Mouse (Mus musculus): ENCODE measurements around the gene Atpaf1.

Gene Atpaf1

DNA sequence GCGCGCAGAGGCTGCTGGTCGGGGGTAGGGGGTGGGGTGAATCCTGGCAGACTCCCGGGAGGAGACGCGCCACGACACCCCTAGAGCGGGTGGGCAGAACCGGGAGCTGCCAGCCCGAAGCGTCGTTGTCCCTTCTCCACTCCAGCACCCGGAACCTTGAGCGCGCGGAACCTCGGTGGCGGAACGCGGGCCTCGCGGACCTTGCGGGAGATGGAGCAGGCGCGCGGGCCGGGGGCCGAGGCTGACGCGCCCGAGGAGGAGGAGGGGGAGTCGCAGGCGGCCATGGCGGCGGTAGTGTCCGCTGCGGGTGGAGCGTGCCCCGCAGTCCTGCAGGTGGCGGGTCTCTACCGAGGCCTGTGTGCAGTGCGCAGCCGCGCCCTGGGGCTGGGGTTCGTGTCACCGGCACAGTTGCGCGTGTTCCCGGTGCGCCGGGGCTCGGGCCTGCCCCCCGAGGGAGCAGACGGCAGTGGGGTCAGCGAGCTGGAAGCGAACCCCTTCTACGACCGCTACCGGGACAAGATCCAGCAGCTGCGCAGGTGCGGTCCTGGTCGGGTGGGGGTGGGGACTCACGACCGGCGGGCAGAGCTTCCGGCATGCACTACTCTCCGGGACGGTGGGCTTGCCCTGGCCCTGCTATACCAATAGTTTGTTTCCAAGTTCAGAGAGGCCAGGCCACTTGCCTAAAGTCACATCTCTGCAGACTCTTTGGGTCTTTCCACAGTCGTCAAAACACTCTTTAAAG, at the start of gene Atpaf1:
Atpaf1 (plus strand) TSS at position 44 of the 742 bp plus-strand sequence.
- peak; percentile 71 for DNase-seq

DNA sequence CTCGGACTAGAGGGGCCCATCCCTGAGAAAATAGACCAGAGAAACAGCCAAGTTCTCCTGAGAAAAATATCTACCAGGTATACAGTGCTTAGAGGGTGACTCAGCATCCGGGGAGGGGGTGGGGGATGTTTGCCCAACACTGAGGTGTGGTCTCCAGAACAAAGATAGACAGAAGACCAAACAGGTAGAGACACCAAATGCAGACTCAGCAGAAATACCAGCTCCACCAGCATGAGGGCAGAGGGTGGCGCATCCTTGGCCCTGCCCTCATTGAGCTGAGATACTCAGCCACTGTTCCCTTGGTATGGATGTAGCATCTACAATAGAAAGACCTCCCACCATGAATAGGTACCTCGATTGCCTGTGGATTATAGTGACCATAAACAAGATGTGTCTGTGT, 49.7 kb upstream of the Atpaf1 start:
- no peak for DNase-seq

- DNase-seq: peak; percentile 98
Observed at GRCm38 (mm10) chr4:115737551-115738041, 47.0 kb upstream of the Atpaf1 start, which contains the start of gene Efcab14. TSS of gene Efcab14 (plus strand) at chr4:115737744.

DNA sequence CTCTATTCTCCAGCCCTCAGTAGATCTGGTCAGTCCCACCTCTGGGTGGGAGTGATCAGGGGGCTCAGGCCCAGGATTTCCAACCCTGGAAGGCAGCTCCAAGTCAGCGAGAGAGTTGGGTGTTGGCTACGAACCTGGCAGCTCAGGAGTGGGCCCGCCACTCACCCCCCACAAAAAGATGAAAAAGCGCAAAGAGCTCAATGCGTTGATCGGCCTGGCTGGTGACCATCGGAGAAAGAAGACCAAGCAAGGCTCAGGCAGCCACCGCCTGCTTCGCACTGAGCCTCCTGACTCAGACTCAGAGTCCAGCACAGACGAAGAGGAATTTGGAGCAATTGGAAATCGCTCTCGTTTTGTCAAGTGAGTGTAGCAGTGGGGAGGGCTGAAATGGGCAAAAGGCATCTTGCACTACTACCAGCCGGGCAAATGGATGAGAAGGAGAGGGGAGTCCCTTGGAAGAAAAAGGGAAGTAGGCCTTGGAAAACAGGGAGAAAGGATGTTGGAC, 46.1 kb upstream of the Atpaf1 start:
- DNase-seq: no peak

DNA sequence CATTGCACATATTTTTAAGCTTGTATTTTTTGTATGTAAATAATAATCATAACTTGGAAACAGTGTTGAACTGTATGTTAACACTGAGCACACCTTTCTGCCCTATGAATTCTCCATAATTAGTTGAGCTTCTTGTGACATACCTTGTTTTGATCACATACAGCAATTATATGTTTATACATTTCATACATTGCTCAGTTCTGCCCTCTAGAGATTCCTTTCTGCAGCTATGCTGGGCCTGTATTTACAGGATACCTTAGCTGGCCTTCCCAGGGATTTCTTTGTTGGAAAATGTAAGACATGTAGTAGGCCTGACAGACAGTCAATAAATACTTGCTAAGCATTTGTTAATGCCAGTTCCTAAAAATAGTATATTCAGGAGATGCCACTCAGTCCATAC, 42.0 kb upstream of the Atpaf1 start:
- DNase-seq: no peak

- DNase-seq: no peak
Observed at GRCm38 (mm10) chr4:115743096-115743495, 41.5 kb upstream of the Atpaf1 start.

GRCm38 (mm10) chr4:115748181-115748580, 36.4 kb upstream of the Atpaf1 start:
- DNase-seq: no peak

- DNase-seq: no peak
Observed at GRCm38 (mm10) chr4:115749336-115749735, 35.3 kb upstream of the Atpaf1 start.

DNA sequence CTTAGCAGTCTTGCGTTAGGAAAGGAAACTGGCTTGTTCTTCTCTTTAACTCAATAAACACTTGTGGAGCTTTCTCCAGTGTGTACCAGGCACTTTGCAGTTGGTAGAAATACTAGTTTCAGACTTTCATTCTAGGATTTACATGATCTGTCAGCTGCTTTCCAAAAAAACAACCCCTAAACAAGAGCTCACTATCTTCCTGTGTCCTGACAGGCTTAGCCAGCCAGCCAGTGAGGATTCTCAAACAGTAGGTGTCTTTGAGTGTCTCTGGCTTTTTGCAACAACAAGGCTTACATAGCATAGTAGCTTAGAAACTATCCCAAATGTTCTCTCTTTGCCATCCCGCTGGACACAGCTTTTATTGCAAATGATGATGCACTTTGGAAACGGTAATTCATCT, 30.5 kb upstream of the Atpaf1 start:
- DNase-seq: no peak

GRCm38 (mm10) chr4:115754851-115755250, 29.8 kb upstream of the Atpaf1 start:
- DNase-seq: no peak

DNA sequence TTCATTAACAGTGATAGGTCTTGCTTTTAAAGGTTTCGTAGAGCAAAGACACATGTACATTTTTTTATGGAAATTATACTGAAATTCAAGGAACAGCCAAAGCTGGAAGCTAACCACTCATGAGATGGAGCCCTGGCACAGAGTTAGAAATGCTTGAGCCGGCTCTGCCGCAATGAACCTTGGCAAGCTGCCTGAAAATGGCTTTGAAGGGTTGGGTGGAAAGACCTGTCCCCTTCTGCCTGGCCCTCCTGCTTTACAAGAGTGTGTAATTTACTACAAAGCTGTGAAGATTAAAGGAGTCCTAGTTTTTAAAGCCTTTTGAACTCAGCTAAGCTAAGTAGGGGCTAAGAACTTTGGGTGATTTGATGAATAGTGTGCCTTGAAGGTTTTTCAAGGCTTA, 23.4 kb upstream of the Atpaf1 start:
- peak; percentile 78 for DNase-seq

GRCm38 (mm10) chr4:115764581-115764980, 20.0 kb upstream of the Atpaf1 start:
- DNase-seq: no peak

DNA sequence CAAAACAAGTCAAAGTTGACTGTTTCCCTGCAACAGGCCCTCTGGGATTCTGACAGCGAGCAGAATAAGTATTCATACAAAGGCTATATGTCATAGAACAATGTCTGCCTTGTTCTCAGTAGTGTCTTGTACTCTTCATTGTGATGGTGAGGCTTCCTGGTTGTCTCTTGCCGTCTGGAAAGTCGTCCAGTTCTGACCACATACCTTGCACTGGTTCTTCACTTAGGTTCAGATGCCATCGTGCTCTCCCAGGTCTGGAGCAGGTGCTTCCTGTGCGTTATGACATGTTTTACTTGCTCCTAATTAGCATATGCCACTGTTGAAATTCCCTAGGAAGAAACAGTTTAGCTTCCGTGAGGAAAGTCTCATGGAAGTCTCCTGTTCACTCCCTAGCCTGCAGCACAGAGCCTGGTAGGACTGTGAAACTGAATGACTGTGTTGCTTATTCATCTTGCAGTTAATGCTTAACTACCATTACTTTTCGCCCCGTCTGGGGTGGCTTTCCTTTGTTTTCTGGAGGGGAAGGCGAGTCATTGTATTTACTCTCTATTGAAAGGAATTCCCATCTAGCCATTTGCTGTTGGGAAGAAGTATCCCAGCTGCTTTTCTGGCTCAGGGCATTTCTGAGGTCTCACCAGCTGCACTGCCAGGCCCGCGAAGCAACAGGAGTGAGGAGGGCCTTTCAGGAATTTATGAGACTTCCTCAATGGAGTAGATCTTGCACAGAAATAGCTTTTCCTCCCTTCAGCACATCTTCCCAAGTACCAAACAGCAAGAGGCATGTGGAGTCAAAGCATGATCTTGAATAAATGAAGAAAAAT, 16.8 kb upstream of the Atpaf1 start:
- no peak for DNase-seq

- DNase-seq: no peak
Observed at GRCm38 (mm10) chr4:115775056-115775455, 9.6 kb upstream of the Atpaf1 start.

GRCm38 (mm10) chr4:115777627-115778026, 7.0 kb upstream of the Atpaf1 start:
- no peak for DNase-seq

GRCm38 (mm10) chr4:115780269-115780668, 4.3 kb upstream of the Atpaf1 start:
- DNase-seq: no peak

DNA sequence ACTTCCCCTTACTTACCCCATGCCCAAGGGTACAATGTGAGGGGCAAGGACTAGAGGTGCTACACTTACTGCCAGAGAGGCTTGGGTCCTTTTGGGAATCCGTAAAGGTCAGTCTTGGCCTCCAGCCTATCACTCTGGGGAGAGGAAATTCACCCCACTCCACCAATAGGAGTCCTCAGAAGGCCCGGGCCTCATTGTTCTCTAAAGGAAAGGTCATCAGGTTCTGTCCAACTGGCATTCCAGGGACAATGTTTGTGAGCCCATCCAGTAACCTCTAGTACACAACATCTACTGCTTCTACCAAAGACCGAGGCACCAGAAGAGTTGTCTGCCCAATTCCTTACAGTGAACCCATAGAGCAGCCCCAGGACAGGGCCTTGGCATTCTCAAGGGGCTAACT, 3.7 kb upstream of the Atpaf1 start, which contains the start of gene Tex38:
Tex38 (minus strand) TSS at position 101 of the 400 bp plus-strand sequence.
- no peak for DNase-seq

- DNase-seq: no peak
Observed at GRCm38 (mm10) chr4:115782026-115782805, 2.4 kb upstream of the Atpaf1 start.

GRCm38 (mm10) chr4:115785511-115786034, 961 bp downstream of the Atpaf1 start:
- no peak for DNase-seq

GRCm38 (mm10) chr4:115790864-115791263, 6.3 kb downstream of the Atpaf1 start:
- DNase-seq: no peak

- DNase-seq: no peak
Observed at GRCm38 (mm10) chr4:115795360-115795759, 10.7 kb downstream of the Atpaf1 start.

- DNase-seq: no peak
Observed at GRCm38 (mm10) chr4:115799981-115800380, 15.4 kb downstream of the Atpaf1 start.

- no peak for DNase-seq
Observed at GRCm38 (mm10) chr4:115812326-115812725, 27.7 kb downstream of the Atpaf1 start.

Data from lung, postnatal 14 days (tissue).